Mouse (Mus musculus): Measurements from ENCODE around the gene Ptcra.

- TF ChIP-seq CTCF (conservative IDR thresholded peaks at IDR 0.05; ENCODE audit: low read length), result no peak
- TF ChIP-seq NANOG (IDR thresholded peaks at IDR 0.05; ENCODE audit: borderline replicate concordance, low read length), result no peak
- TF ChIP-seq POU5F1 (IDR thresholded peaks at IDR 0.05; ENCODE audit: borderline replicate concordance, low read length), result no peak
These were observed 4.8 kb downstream of the Ptcra start for GRCm38 (mm10) chr17:46758753-46759152.
